Mouse (Mus musculus) liver, adult (tissue): ENCODE results near the gene Rnf222.

ENCODE experiments used
- GATA4 ChIP-seq: IDR thresholded peaks from 2 replicates; pipeline ENCODE4 v1.6.1; 2014; ENCODE audit warnings: mild to moderate bottlenecking, low read length; ENCODE audit not compliant: insufficient replicate concordance

Gene Rnf222

DNA sequence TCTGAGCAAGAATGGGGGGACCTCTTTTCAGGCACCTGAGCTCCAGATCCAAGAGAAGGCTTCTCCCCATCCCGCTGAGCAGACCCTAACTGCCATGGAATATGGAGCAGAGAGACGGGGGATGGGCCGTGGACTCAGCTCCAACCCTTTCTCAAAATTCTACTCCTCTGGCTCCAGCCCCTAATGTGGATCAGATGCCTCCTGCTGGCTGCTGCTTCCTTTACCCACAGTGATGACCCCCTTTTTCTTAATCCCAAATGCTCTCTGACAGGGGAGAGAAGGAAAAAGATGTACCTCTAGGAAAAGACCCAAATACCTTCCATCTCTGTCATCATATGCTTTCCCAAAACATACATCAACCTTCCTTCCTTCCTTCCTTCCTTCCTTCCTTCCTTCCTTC, 38.6 kb downstream of the Rnf222 start, which contains the start of gene Odf4:
Gene Odf4, minus strand, starts transcription at position 101 of the 400 bp plus-strand sequence.
- TF ChIP-seq GATA4, result no peak

- TF ChIP-seq GATA4, result no peak
These were observed 41.6 kb downstream of the Rnf222 start for GRCm38 (mm10) chr11:68929947-68930346.

- no peak for TF ChIP-seq GATA4
These were observed 45.6 kb downstream of the Rnf222 start for GRCm38 (mm10) chr11:68933885-68934507.

DNA sequence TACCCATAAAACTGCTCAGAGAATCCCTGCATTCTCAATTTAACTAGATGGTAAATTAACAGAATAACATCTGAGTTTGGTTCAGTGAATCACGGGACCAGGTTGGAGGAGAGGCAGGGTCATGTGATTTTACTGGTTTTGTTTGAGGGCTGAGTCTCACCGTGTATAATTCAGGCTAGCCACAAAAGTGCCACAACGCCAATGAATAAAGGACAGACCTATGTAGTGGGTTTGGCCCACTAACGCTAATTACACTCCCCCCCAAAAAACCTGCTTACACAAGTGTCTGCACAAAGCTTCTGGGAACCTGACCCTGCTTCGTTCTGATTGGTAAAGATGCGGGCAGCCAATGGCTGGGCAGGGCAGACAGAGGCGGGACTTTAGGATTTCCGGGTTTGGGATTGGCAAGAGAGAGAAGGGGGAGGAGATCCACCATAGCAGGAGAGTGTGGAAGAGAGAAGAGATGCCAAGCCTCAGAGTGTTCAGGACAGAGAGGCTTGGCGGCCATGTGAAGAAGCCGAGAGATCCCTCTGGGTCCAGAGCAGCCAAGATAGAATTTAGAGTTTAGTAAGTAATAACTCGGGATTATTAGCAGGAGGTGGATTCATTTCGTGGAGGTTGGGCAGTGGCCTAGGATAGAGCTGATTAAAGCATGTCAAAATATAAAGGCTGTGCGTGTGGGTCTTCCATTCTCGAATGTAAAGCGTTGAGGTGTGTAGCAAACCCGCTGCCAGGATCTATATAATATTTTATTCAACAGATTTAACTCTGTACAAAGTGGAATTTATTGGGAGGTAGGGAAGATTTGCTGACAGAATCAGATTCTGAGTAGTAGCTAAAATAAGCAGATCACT, 51.3 kb downstream of the Rnf222 start:
- TF ChIP-seq GATA4, result no peak

DNA sequence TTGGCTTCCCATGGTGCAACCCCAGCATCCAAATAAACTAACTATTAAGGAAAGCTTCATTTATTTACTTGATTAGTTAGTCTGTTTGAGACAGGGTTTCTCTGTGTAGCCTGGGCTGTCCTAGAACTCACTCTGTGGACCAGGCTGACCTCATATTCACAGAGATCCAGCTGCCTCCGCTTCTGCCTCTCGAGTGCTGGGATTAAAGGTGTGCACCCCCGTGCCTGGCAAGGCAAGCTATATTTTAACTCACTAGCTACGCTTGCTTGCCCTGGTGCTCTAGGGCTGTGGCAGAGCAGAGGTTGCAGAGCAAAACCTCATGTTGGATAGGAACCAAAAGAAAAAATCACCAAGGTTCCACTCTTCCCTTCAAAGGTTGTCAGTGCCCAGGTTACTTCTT, 52.2 kb downstream of the Rnf222 start:
- TF ChIP-seq GATA4, result no peak

GRCm38 (mm10) chr11:68942731-68943130, 54.4 kb downstream of the Rnf222 start:
- TF ChIP-seq GATA4, result no peak

- TF ChIP-seq GATA4, result no peak
These were observed 56.9 kb downstream of the Rnf222 start for GRCm38 (mm10) chr11:68945245-68945644.
